Mouse (Mus musculus) lung, postnatal 0 days (tissue): Measurements from ENCODE around the gene Ppef2. TPM values are rescaled to one million over a fixed set of nuclear protein-coding genes. Genes with fewer than 3 reads are reported as not detected.
"Not testable (repeated sequence)": the region's sequence is repeated elsewhere in the genome, so short reads cannot be mapped to it uniquely, and the experiment has no call there.

Experiments used
- ATAC-seq: fragments of 200-750 bp; cut with Nextera tagmentation; 2 replicates; pipeline ENCODE4 v1.8.0; 2017; ENCODE audit warnings: moderate library complexity
- DNase-seq: peaks from one replicate; pipeline ENCODE4 v3.0.0-alpha.2; 2016; ENCODE audit warnings: low spot score
- H3K27ac ChIP-seq: fragments of 300-500 bp; sonication (generic); 2 replicates; pipeline ENCODE4 v1.5.1; 2014; ENCODE audit warnings: antibody characterized with exemption, mild to moderate bottlenecking, low read length, mixed read lengths
- H3K27me3 ChIP-seq: fragments of 300-500 bp; sonication (generic); replicated peaks from 2 replicates; pipeline ENCODE4 v1.6.1; 2014; ENCODE audit warnings: low read length, mixed read lengths; ENCODE audit not compliant: insufficient read depth
- H3K36me3 ChIP-seq: fragments of 300-500 bp; sonication (generic); 2 replicates; pipeline ENCODE4 v1.6.1; 2014; ENCODE audit warnings: low read length, mixed read lengths; ENCODE audit not compliant: insufficient read depth
- H3K4me1 ChIP-seq: fragments of 300-500 bp; sonication (generic); 2 replicates; pipeline ENCODE4 v1.6.1; 2014; ENCODE audit warnings: antibody characterized with exemption, low read depth, low read length, mixed read lengths; ENCODE audit not compliant: insufficient read depth
- H3K4me2 ChIP-seq: fragments of 300-500 bp; sonication (generic); replicated peaks from 2 replicates; pipeline ENCODE4 v1.6.1; 2014; ENCODE audit warnings: low read depth, mild to moderate bottlenecking, low read length, moderate library complexity, mixed read lengths
- H3K4me3 ChIP-seq: fragments of 300-500 bp; sonication (generic); 2 replicates; pipeline ENCODE4 v1.5.1; 2014; ENCODE audit warnings: low read depth, low read length
- H3K9ac ChIP-seq: fragments of 300-500 bp; sonication (generic); replicated peaks from 2 replicates; pipeline ENCODE4 v1.6.1; 2014; ENCODE audit warnings: low read depth, mild to moderate bottlenecking
- H3K9me3 ChIP-seq: fragments of 300-500 bp; sonication (generic); 2 replicates; pipeline ENCODE4 v1.6.1; 2016; ENCODE audit warnings: low read length, mixed read lengths
- CTCF ChIP-seq: IDR thresholded peaks from 2 replicates; pipeline ENCODE4 v1.5.1; 2016; ENCODE audit warnings: antibody characterized with exemption, mild to moderate bottlenecking
- EP300 ChIP-seq: IDR thresholded peaks from 2 replicates; pipeline ENCODE4 v1.6.1; 2016; ENCODE audit warnings: antibody characterized with exemption, mild to moderate bottlenecking, control low read depth
- WGBS: fragments of 180-500 bp; shearing (Covaris S2); extraction: QIAGEN DNeasy Blood & Tissue Kit; methylation state at CpG from one replicate; pipeline ENCODE4 v1.1.7; 2014; 5-methylcytosine and 5-hydroxymethylcytosine counted together
- polyA plus RNA-seq: library from polyadenylated mRNA; unstranded; fragments of >200 nt; fragmentation: Nextera tagmentation; extraction: Ambion mirVana; gene quantifications from 2 replicates; pipeline ENCODE4 v1.2.1, GENCODE M21; 2015

The Ppef2 gene
- polyA plus RNA-seq, 1 experiment from 2014 or later = 0.14 TPM

- TF ChIP-seq CTCF (no peak), EP300 (no peak)
- Histone ChIP-seq H3K27me3 (no peaks in the 10 kb centered on the region), H3K27ac (no peak overlapping the region), H3K4me1 (no peaks in the 10 kb centered on the region), H3K9me3 (no peaks in the 10 kb centered on the region), H3K9ac (no peak overlapping the region), H3K4me3 (no peak overlapping the region), H3K36me3 (peaks cover 26% of the 10 kb centered on the region; the same call in 1 of the 2 replicates), H3K4me2 (no peak overlapping the region)
- DNase-seq (no peak), ATAC-seq (no peak)
- WGBS = 63% methylated on average over 6 of the region's 6 CpGs
These were observed 51.7 kb downstream of the Ppef2 start for GRCm38 (mm10) chr5:92204162-92205036.

DNA sequence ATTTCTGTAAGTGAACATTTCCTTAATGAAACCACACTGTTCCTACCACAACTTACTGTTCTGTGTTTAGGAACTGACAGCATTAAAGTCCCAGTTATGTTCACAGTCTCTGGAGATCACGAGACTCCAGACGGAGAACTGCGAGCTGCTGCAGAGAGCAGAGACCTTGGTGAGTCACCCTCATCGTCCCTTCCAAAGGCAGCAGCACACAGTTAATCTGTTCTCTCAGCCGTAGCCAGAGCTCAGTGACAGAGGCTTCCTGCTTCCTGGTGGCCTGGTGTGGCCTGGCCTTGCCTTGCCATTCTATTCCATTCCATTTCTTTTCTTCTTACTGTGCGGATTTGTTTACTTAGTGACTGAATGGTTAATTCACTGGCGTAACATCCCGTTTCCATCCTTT, 57.8 kb downstream of the Ppef2 start:
- no peaks in the 10 kb centered on the region for H3K9me3 ChIP-seq
- peaks cover 59% of the 10 kb centered on the region for H3K36me3 ChIP-seq
- no peaks in the 10 kb centered on the region for H3K27me3 ChIP-seq
- H3K9ac ChIP-seq = no peak overlapping the region
- TF ChIP-seq CTCF = no peak
- no peak for TF ChIP-seq EP300
- no peak overlapping the region for H3K4me2 ChIP-seq
- H3K4me1 ChIP-seq = no peaks in the 10 kb centered on the region
- no peak overlapping the region for H3K27ac ChIP-seq
- no peak for DNase-seq
- 70% methylated on average over 8 of the region's 8 CpGs for WGBS
- no peak for ATAC-seq
- no peak overlapping the region for H3K4me3 ChIP-seq

- Histone ChIP-seq H3K4me2 (no peak overlapping the region), H3K27me3 (no peaks in the 10 kb centered on the region), H3K4me3 (no peak overlapping the region), H3K9ac (no peak overlapping the region), H3K36me3 (peaks cover 61% of the 10 kb centered on the region), H3K9me3 (no peaks in the 10 kb centered on the region), H3K4me1 (no peaks in the 10 kb centered on the region), H3K27ac (no peak overlapping the region)
- TF ChIP-seq CTCF (no peak), EP300 (no peak)
- WGBS = 91% methylated on average over 15 of the region's 15 CpGs
- ATAC-seq (no peak), DNase-seq (no peak)
These were observed 58.9 kb downstream of the Ppef2 start for GRCm38 (mm10) chr5:92196895-92197811.

GRCm38 (mm10) chr5:92195716-92196115, 60.4 kb downstream of the Ppef2 start:
- peak; percentile 77 for TF ChIP-seq CTCF
- ATAC-seq, H3K9ac ChIP-seq, H3K4me2 ChIP-seq, H3K9me3 ChIP-seq, H3K4me3 ChIP-seq, H3K27ac ChIP-seq, H3K27me3 ChIP-seq, H3K4me1 ChIP-seq: not testable (repeated sequence)
- peak; percentile 51 for DNase-seq
- 68% methylated on average over 2 of the region's 2 CpGs for WGBS
- peaks cover 48% of the 10 kb centered on the region for H3K36me3 ChIP-seq

- Histone ChIP-seq H3K27me3 (no peaks in the 10 kb centered on the region), H3K36me3 (peaks cover 40% of the 10 kb centered on the region), H3K9me3 (no peaks in the 10 kb centered on the region), H3K27ac (no peak overlapping the region), H3K4me3 (no peak overlapping the region), H3K9ac (no peak overlapping the region), H3K4me1 (no peaks in the 10 kb centered on the region), H3K4me2 (no peak overlapping the region)
- WGBS = 93% methylated on average over 7 of the region's 7 CpGs
- TF ChIP-seq CTCF (no peak), EP300 (no peak)
- ATAC-seq (no peak), DNase-seq (no peak)
These were observed 67.1 kb downstream of the Ppef2 start for GRCm38 (mm10) chr5:92188881-92189483.
